Mouse (Mus musculus) liver, postnatal 0 days (tissue): Measurements from ENCODE around the gene Gm9803. TPM values are rescaled to one million over a fixed set of nuclear protein-coding genes. Genes with fewer than 3 reads are reported as not detected.

Experiments
- ATAC-seq: fragments of 200-750 bp; cut with Nextera tagmentation; 2 replicates; pipeline ENCODE4 v1.8.0; 2017; ENCODE audit warnings: mild to moderate bottlenecking, moderate library complexity
- DNase-seq: peaks from one replicate; pipeline ENCODE4 v3.0.0-alpha.2; 2016
- H3K27ac ChIP-seq: fragments of 300-500 bp; sonication (generic); 2 replicates; pipeline ENCODE4 v1.5.1; 2014; ENCODE audit warnings: antibody characterized with exemption, moderate library complexity, mild to moderate bottlenecking, low read depth
- H3K27me3 ChIP-seq: fragments of 300-500 bp; sonication (generic); 2 replicates; pipeline ENCODE4 v1.6.1; 2014; ENCODE audit warnings: low read length, control low read depth, mixed read lengths; ENCODE audit not compliant: insufficient read depth
- H3K36me3 ChIP-seq: fragments of 300-500 bp; sonication (generic); replicated peaks from 2 replicates; pipeline ENCODE4 v1.6.1; 2014; ENCODE audit warnings: mild to moderate bottlenecking, control low read depth, low read length, moderate library complexity, mixed read lengths; ENCODE audit not compliant: insufficient read depth
- H3K4me1 ChIP-seq: fragments of 300-500 bp; sonication (generic); 2 replicates; pipeline ENCODE4 v1.6.1; 2014; ENCODE audit warnings: antibody characterized with exemption, mild to moderate bottlenecking, control low read depth; ENCODE audit not compliant: insufficient read depth
- H3K4me2 ChIP-seq: fragments of 300-500 bp; sonication (generic); 2 replicates; pipeline ENCODE4 v1.6.1; 2014; ENCODE audit warnings: low read depth, mild to moderate bottlenecking, low read length, moderate library complexity, mixed read lengths
- H3K4me3 ChIP-seq: fragments of 300-500 bp; sonication (generic); 2 replicates; pipeline ENCODE4 v1.5.1; 2014; ENCODE audit warnings: low read depth, low read length
- H3K9ac ChIP-seq: fragments of 300-500 bp; sonication (generic); replicated peaks from 2 replicates; pipeline ENCODE4 v1.6.1; 2014; ENCODE audit warnings: mild to moderate bottlenecking, moderate library complexity
- H3K9me3 ChIP-seq: fragments of 300-500 bp; sonication (generic); 2 replicates; pipeline ENCODE4 v1.6.1; 2016; ENCODE audit warnings: mild to moderate bottlenecking, control low read depth, low read length, mixed read lengths
- CTCF ChIP-seq: sonication (generic); IDR thresholded peaks from 2 replicates; pipeline ENCODE4 v1.5.1; 2016; ENCODE audit warnings: antibody characterized with exemption, low read depth
- EP300 ChIP-seq: IDR thresholded peaks from 2 replicates; pipeline ENCODE4 v1.6.1; 2016; ENCODE audit warnings: antibody characterized with exemption, low read depth, mild to moderate bottlenecking
- WGBS: fragments of 180-500 bp; shearing (Covaris S2); extraction: QIAGEN DNeasy Blood & Tissue Kit; methylation state at CpG from one replicate; pipeline ENCODE4 v1.1.7; 2014; ENCODE audit not compliant: insufficient replicate concordance; 5-methylcytosine and 5-hydroxymethylcytosine counted together
- polyA plus RNA-seq: library from polyadenylated mRNA; unstranded; fragments of >200 nt; fragmentation: Nextera tagmentation; extraction: Ambion mirVana; gene quantifications from 2 replicates; pipeline ENCODE4 v1.2.1, GENCODE M21; 2015

Gm9803 gene
- polyA plus RNA-seq, 1 experiment from 2014 or later = 8.7 TPM

GRCm38 (mm10) chr10:43519977-43520376 is 3.9 kb upstream of the Gm9803 start:
- TF ChIP-seq CTCF = no peak
- no peak for TF ChIP-seq EP300
- H3K9ac ChIP-seq = no peak overlapping the region
- H3K4me3 ChIP-seq = no peak overlapping the region
- DNase-seq (no peak), ATAC-seq (no peak)
- peak overlapping the region; percentile 6; the same call in 1 of the 2 replicates for H3K4me2 ChIP-seq
- H3K9me3 ChIP-seq = no peaks in the 10 kb centered on the region
- no peak overlapping the region for H3K27ac ChIP-seq
- 81% methylated on average over 2 of the region's 2 CpGs for WGBS
- H3K36me3 ChIP-seq = no peaks in the 10 kb centered on the region
- no peaks in the 10 kb centered on the region for H3K27me3 ChIP-seq
- H3K4me1 ChIP-seq = peaks cover 8% of the 10 kb centered on the region

- WGBS = 52% methylated on average over 15 of the region's 15 CpGs
- Histone ChIP-seq H3K9me3 (no peaks in the 10 kb centered on the region), H3K27ac (no peak overlapping the region), H3K36me3 (peaks cover 22% of the 10 kb centered on the region), H3K9ac (no peak overlapping the region), H3K4me1 (no peaks in the 10 kb centered on the region; the same call in 1 of the 2 replicates), H3K4me3 (no peak overlapping the region), H3K27me3 (no peaks in the 10 kb centered on the region), H3K4me2 (no peak overlapping the region)
- DNase-seq (no peak), ATAC-seq (peak; percentile 56; the same call in 1 of the 2 replicates)
- TF ChIP-seq CTCF (no peak), EP300 (no peak)
Observed at GRCm38 (mm10) chr10:43527283-43528269, 3.7 kb downstream of the Gm9803 start.

GRCm38 (mm10) chr10:43534382-43534781 is 10.5 kb downstream of the Gm9803 start:
- DNase-seq (no peak), ATAC-seq (no peak)
- Histone ChIP-seq H3K4me1 (peaks cover 14% of the 10 kb centered on the region), H3K4me2 (no peak overlapping the region), H3K27me3 (no peaks in the 10 kb centered on the region), H3K4me3 (no peak overlapping the region), H3K36me3 (peaks cover 26% of the 10 kb centered on the region), H3K9me3 (no peaks in the 10 kb centered on the region), H3K27ac (no peak overlapping the region), H3K9ac (no peak overlapping the region)
- TF ChIP-seq CTCF = no peak
- TF ChIP-seq EP300 = no peak
- WGBS = 31% methylated on average over 1 of the region's 1 CpGs

DNA sequence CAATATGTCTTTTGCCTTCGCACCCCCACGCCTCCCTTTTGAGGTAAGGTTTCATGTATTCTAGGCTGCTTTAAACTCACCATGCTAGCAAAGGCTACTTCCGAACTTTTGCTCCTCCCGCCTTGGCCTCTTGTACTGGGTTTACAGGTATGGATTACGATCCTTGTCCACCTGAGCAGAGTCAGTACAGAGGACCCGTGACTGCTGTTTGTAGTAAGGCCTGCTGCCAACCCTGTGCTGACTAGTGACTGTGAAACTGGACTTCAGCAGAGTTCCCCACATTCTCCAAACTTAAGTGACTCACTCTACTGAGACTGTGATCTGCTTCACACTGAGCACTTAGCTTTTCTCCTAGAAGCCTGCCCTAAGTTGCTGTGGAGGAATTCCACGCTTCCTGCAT is 13.8 kb downstream of the Gm9803 start:
- DNase-seq = no peak
- 83% methylated on average over 7 of the region's 7 CpGs for WGBS
- Histone ChIP-seq H3K4me1 (peaks cover 21% of the 10 kb centered on the region), H3K4me2 (no peak overlapping the region), H3K4me3 (no peak overlapping the region), H3K9ac (no peak overlapping the region), H3K36me3 (peaks cover 10% of the 10 kb centered on the region; the same call in 1 of the 2 replicates), H3K27me3 (no peaks in the 10 kb centered on the region), H3K27ac (peak overlapping the region; percentile 44), H3K9me3 (no peaks in the 10 kb centered on the region)
- no peak for ATAC-seq
- TF ChIP-seq CTCF (no peak), EP300 (no peak)

DNA sequence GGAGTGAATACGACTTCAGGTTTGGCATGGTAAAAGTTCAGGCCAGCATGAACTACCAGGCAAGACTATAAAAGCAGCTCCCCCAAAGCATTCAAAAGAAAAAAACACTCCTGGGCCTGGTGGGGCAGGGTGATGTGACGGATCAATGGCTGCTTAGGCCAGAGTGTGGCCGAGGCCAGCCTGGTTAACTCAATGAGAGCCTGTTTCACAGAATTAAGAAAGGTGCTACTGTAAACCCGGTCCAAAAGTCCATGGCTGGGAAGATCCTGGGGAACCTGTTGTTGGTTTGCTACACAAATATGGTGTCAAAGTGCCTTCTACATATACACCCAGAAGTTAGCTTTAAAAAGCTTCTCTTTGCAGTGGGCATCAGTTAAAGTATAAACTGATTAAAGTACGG is 14.9 kb downstream of the Gm9803 start:
- H3K27me3 ChIP-seq = no peaks in the 10 kb centered on the region
- no peaks in the 10 kb centered on the region for H3K9me3 ChIP-seq
- ATAC-seq (no peak), DNase-seq (no peak)
- H3K4me1 ChIP-seq = peaks cover 21% of the 10 kb centered on the region
- H3K4me3 ChIP-seq = no peak overlapping the region
- no peak overlapping the region for H3K9ac ChIP-seq
- TF ChIP-seq EP300 (no peak), CTCF (no peak)
- 72% methylated on average over 5 of the region's 5 CpGs for WGBS
- H3K36me3 ChIP-seq = 0 out of 2 replicates have a peak, but pooled peaks cover 4% of the 10 kb centered on the region
- peak overlapping the region; percentile 44 for H3K27ac ChIP-seq
- H3K4me2 ChIP-seq = peak overlapping the region; percentile 69; the same call in 1 of the 2 replicates

GRCm38 (mm10) chr10:43539746-43540310 is 15.9 kb downstream of the Gm9803 start:
- 18% methylated on average over 12 of the region's 12 CpGs for WGBS
- Histone ChIP-seq H3K27me3 (no peaks in the 10 kb centered on the region), H3K9me3 (no peaks in the 10 kb centered on the region), H3K4me2 (peak overlapping the region; percentile 69), H3K4me1 (peaks cover 15% of the 10 kb centered on the region), H3K4me3 (peak overlapping the region; percentile 87), H3K36me3 (0 out of 2 replicates have a peak, but pooled peaks cover 4% of the 10 kb centered on the region), H3K9ac (peak overlapping the region; percentile 92), H3K27ac (peak overlapping the region; percentile 90)
- no peak for DNase-seq
- TF ChIP-seq EP300 (no peak), CTCF (no peak)
- ATAC-seq = no peak
